Mouse (Mus musculus) lung, embryonic 14.5 days (tissue): ENCODE data around the gene Slc4a2. TPM values are rescaled to one million over a fixed set of nuclear protein-coding genes. Genes with fewer than 3 reads are reported as not detected.

Experiments used
- ATAC-seq: fragments of 200-750 bp; cut with Nextera tagmentation; 2 replicates; pipeline ENCODE4 v1.8.0; 2017; ENCODE audit warnings: mild to moderate bottlenecking, moderate TSS enrichment, moderate library complexity; ENCODE audit not compliant: insufficient read depth
- DNase-seq: peaks from one replicate; pipeline ENCODE4 v3.0.0-alpha.2; 2015
- H3K27ac ChIP-seq: fragments of 300-500 bp; sonication (generic); 2 replicates; pipeline ENCODE4 v1.5.1; 2014; ENCODE audit warnings: low read depth, mild to moderate bottlenecking, moderate library complexity
- H3K27me3 ChIP-seq: fragments of 300-500 bp; sonication (generic); 2 replicates; pipeline ENCODE4 v1.6.1; 2014; ENCODE audit warnings: low read length, control low read depth; ENCODE audit not compliant: insufficient read depth
- H3K36me3 ChIP-seq: fragments of 300-500 bp; sonication (generic); 2 replicates; pipeline ENCODE4 v1.6.1; 2014; ENCODE audit warnings: control low read depth; ENCODE audit not compliant: insufficient read depth
- H3K4me1 ChIP-seq: fragments of 300-500 bp; sonication (generic); 2 replicates; pipeline ENCODE4 v1.6.1; 2014; ENCODE audit warnings: antibody characterized with exemption, control low read depth; ENCODE audit not compliant: insufficient read depth
- H3K4me2 ChIP-seq: fragments of 300-500 bp; sonication (generic); 2 replicates; pipeline ENCODE4 v1.6.1; 2014; ENCODE audit warnings: mild to moderate bottlenecking
- H3K4me3 ChIP-seq: fragments of 300-500 bp; sonication (generic); 2 replicates; pipeline ENCODE4 v1.5.1; 2014; ENCODE audit warnings: low read depth, low read length
- H3K9ac ChIP-seq: fragments of 300-500 bp; sonication (generic); 2 replicates; pipeline ENCODE4 v1.6.1; 2014
- H3K9me3 ChIP-seq: fragments of 300-500 bp; sonication (generic); 2 replicates; pipeline ENCODE4 v1.6.1; 2016; ENCODE audit warnings: low read depth, low read length, control low read depth
- CTCF ChIP-seq: IDR thresholded peaks from 2 replicates; pipeline ENCODE4 v1.5.1; 2016; ENCODE audit warnings: antibody characterized with exemption, low read depth
- WGBS: fragments of 180-500 bp; shearing (Covaris S2); extraction: QIAGEN DNeasy Blood & Tissue Kit; methylation state at CpG from one replicate; pipeline ENCODE4 v1.1.7; 2014; 5-methylcytosine and 5-hydroxymethylcytosine counted together
- polyA plus RNA-seq: library from polyadenylated mRNA; unstranded; fragments of >200 nt; fragmentation: Nextera tagmentation; extraction: Ambion mirVana; gene quantifications from 2 replicates; pipeline ENCODE4 v1.2.1, GENCODE M21; 2014

Gene Slc4a2
- polyA plus RNA-seq, 1 experiment from 2014 or later: 35.5 TPM

GRCm38 (mm10) chr5:24405389-24405876 lies 18.2 kb upstream of the Slc4a2 start:
- no peak for TF ChIP-seq CTCF
- ATAC-seq: no peak
- Histone ChIP-seq H3K4me3 (no peak overlapping the region), H3K27me3 (no peaks in the 10 kb centered on the region), H3K4me2 (no peak overlapping the region), H3K27ac (no peak overlapping the region), H3K36me3 (peaks cover 51% of the 10 kb centered on the region; the same call in 1 of the 2 replicates), H3K9ac (no peak overlapping the region), H3K9me3 (no peaks in the 10 kb centered on the region), H3K4me1 (no peaks in the 10 kb centered on the region)
- DNase-seq: no peak
- 66% methylated on average over 3 of the region's 3 CpGs for WGBS

GRCm38 (mm10) chr5:24408651-24409050 lies 15.0 kb upstream of the Slc4a2 start:
- Histone ChIP-seq H3K27me3 (no peaks in the 10 kb centered on the region), H3K9ac (no peak overlapping the region), H3K4me3 (no peak overlapping the region), H3K36me3 (peaks cover 27% of the 10 kb centered on the region; the same call in 1 of the 2 replicates), H3K27ac (no peak overlapping the region), H3K9me3 (no peaks in the 10 kb centered on the region), H3K4me1 (no peaks in the 10 kb centered on the region), H3K4me2 (no peak overlapping the region)
- ATAC-seq (no peak), DNase-seq (no peak)
- no peak for TF ChIP-seq CTCF
- 86% methylated on average over 13 of the region's 13 CpGs for WGBS

- ATAC-seq (no peak), DNase-seq (no peak)
- no peak overlapping the region for H3K9ac ChIP-seq
- 0 out of 2 replicates have a peak, but pooled peaks cover 5% of the 10 kb centered on the region for H3K27me3 ChIP-seq
- TF ChIP-seq CTCF: no peak
- no peaks in the 10 kb centered on the region for H3K9me3 ChIP-seq
- no peak overlapping the region for H3K27ac ChIP-seq
- H3K4me1 ChIP-seq: no peaks in the 10 kb centered on the region
- WGBS: 73% methylated on average over 2 of the region's 2 CpGs
- H3K4me2 ChIP-seq: no peak overlapping the region
- H3K36me3 ChIP-seq: peaks cover 26% of the 10 kb centered on the region; the same call in 1 of the 2 replicates
- H3K4me3 ChIP-seq: no peak overlapping the region
These were observed 14.2 kb upstream of the Slc4a2 start for GRCm38 (mm10) chr5:24409466-24409865.

GRCm38 (mm10) chr5:24412063-24412462 lies 11.6 kb upstream of the Slc4a2 start:
- no peak for TF ChIP-seq CTCF
- DNase-seq: no peak
- WGBS: 85% methylated on average over 2 of the region's 2 CpGs
- no peak for ATAC-seq
- H3K4me1 ChIP-seq: no peaks in the 10 kb centered on the region
- H3K4me2 ChIP-seq: no peak overlapping the region
- no peak overlapping the region for H3K4me3 ChIP-seq
- no peaks in the 10 kb centered on the region for H3K9me3 ChIP-seq
- 0 out of 2 replicates have a peak, but pooled peaks cover 5% of the 10 kb centered on the region for H3K27me3 ChIP-seq
- no peak overlapping the region for H3K27ac ChIP-seq
- no peak overlapping the region for H3K9ac ChIP-seq
- H3K36me3 ChIP-seq: peaks cover 15% of the 10 kb centered on the region; the same call in 1 of the 2 replicates

- Histone ChIP-seq H3K9ac (no peak within 1 kb of the TSS), H3K4me2 (no peak within 1 kb of the TSS), H3K4me1 (no peaks in the 10 kb centered on the region), H3K27me3 (0 out of 2 replicates have a peak, but pooled peaks cover 5% of the 10 kb centered on the region), H3K27ac (no peak within 1 kb of the TSS), H3K9me3 (no peaks in the 10 kb centered on the region), H3K36me3 (peaks cover 9% of the 10 kb centered on the region; the same call in 1 of the 2 replicates), H3K4me3 (no peak within 1 kb of the TSS)
- ATAC-seq (no peak), DNase-seq (no peak)
- 38% methylated on average over 11 of the region's 11 CpGs for WGBS
- no peak for TF ChIP-seq CTCF
These were observed 10.5 kb upstream of the Slc4a2 start, which contains the start of gene Asic3 for GRCm38 (mm10) chr5:24413042-24413693. TSS of gene Asic3 (plus strand) at chr5:24413392.

GRCm38 (mm10) chr5:24413938-24414337 lies 9.7 kb upstream of the Slc4a2 start:
- no peak overlapping the region for H3K27ac ChIP-seq
- ATAC-seq (no peak), DNase-seq (no peak)
- no peaks in the 10 kb centered on the region for H3K9me3 ChIP-seq
- H3K9ac ChIP-seq: no peak overlapping the region
- 73% methylated on average over 13 of the region's 13 CpGs for WGBS
- H3K36me3 ChIP-seq: 0 out of 2 replicates have a peak, but pooled peaks cover 5% of the 10 kb centered on the region
- no peak overlapping the region for H3K4me2 ChIP-seq
- TF ChIP-seq CTCF: no peak
- no peak overlapping the region for H3K4me3 ChIP-seq
- H3K4me1 ChIP-seq: no peaks in the 10 kb centered on the region
- H3K27me3 ChIP-seq: 0 out of 2 replicates have a peak, but pooled peaks cover 5% of the 10 kb centered on the region

GRCm38 (mm10) chr5:24416222-24416736 lies 7.4 kb upstream of the Slc4a2 start:
- 3% methylated on average over 21 of the region's 21 CpGs for WGBS
- Histone ChIP-seq H3K9ac (no peak overlapping the region), H3K4me3 (no peak overlapping the region), H3K4me1 (no peaks in the 10 kb centered on the region), H3K9me3 (no peaks in the 10 kb centered on the region), H3K4me2 (0 out of 2 replicates have a peak overlapping the region, but pooled peaks have one; percentile 27), H3K36me3 (peaks cover 13% of the 10 kb centered on the region; the same call in 1 of the 2 replicates), H3K27ac (no peak overlapping the region), H3K27me3 (0 out of 2 replicates have a peak, but pooled peaks cover 5% of the 10 kb centered on the region)
- TF ChIP-seq CTCF: peak; percentile 67
- ATAC-seq (peak; percentile 69), DNase-seq (peak; percentile 86)
